Mouse (Mus musculus) layer of hippocampus, postnatal 36 days (tissue): ENCODE measurements around the gene Pxt1. TPM values are rescaled to one million over a fixed set of nuclear protein-coding genes. Genes with fewer than 3 reads are reported as not detected.
"Not testable (repeated sequence)": the region's sequence is repeated elsewhere in the genome, so short reads cannot be mapped to it uniquely, and the experiment has no call there.

ENCODE experiments used
- DNase-seq, 2 experiments: peaks; one replicate each; pipeline ENCODE4 v3.0.0; 2022
- total RNA-seq, 2 experiments: library from RNA; stranded (reverse); gene quantifications; 2 replicates each; pipeline ENCODE4 v1.2.3; 2021

Pxt1 gene
- not detected for total RNA-seq

DNA sequence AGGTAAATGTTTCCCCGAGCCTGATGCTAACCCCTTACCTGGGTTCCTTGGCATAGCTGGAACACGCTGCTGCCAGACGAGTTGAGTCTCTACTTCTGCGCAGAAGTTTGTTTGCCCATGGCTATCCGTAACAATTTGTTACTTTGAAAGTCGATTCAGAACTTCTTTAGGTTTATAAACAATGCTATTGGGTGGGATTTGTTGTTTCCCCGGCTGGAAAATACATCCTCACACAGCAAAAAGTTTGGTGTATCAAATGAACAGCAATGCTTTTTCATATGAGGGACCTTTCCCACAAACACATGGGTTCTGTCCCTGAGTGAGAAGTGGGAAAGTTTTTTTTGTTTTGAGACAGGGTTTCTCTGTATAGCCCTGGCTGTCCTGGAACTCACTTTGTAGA is at the start of gene Pxt1:
Gene Pxt1 (minus strand): TSS at position 101 of the 400 bp plus-strand sequence.
- no peak for DNase-seq

GRCm38 (mm10) chr17:28993004-28993403 is 49.4 kb upstream of the Pxt1 start:
- not testable (repeated sequence) for DNase-seq

GRCm38 (mm10) chr17:28992105-28992504 is 48.5 kb upstream of the Pxt1 start:
- DNase-seq, result no peak

DNA sequence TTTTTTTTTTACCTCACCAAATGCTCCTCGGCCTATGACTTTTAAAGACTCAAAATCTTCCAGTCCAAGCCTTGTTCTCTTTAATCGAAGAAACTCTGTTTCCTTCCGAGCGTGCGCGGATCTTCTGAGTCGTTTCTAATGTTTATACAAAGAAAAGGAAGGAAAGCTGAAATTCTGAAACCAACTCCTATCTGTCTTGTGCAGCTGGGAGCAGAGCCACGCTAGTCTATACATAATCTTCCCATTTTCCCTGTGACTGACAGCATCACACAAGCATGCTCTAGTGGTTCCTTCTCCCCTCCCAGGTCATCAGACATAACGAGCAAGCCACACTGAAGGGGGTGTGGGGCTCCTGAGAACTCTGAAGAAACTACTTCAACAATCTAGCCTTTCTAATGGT is 47.6 kb upstream of the Pxt1 start:
- DNase-seq, result no peak

DNA sequence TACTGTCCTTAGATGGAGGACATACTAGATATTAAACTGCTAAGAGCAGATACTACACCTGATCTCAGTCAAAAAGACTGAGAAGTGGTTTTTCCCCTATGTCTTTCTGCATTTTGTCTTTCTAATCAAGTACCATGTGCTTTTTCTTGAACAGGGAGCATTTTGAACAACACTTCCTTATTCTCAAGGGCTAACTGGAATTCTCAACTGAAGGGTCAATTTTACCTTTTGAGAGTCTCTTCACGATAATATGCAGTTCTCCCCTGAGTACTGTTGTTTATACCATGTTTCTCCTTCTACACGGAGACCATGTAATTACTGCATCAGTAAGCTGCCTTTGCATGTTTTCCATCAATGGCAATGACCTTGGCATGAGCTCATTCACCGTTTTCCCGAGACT is 46.4 kb upstream of the Pxt1 start:
- no peak for DNase-seq

DNA sequence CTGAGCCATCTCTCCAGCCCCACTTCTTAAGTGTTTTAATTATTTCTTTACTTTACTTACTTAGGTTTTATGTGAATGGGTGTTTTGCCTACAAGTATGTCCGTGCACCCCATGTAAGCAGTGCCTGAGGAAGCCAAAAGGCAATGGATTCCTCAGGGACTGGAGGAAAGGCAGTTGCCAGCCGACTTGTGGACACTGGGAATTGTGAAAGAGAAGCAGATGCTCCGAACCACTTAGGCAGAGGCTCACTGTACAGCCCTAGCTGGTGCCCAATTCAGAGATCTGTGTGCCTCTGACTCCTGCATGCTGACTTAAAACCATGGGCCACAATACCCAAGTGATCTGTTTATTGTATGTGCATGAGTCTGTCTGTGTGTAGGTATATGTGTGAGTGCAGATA is 45.4 kb upstream of the Pxt1 start:
- DNase-seq, result no peak

DNA sequence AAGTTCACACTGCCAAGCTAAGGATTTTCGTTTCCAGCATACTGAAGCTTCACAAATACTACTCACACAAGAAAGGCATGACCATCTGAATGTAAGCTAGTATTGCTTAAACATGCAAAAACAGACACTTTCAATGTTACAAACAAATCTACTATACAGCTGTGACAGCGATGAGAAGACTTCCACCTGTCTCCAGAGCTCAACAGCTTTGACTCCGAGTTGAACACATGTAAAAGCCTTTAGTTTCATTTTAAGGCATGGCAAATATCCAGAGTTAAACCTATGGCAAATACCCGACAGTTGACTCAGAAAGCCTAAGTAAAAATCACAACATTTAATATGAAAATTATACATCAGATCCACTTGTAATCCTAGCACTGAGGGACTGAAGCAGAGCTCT is 44.7 kb upstream of the Pxt1 start:
- no peak for DNase-seq

GRCm38 (mm10) chr17:28987713-28988112 is 44.1 kb upstream of the Pxt1 start:
- no peak for DNase-seq

DNA sequence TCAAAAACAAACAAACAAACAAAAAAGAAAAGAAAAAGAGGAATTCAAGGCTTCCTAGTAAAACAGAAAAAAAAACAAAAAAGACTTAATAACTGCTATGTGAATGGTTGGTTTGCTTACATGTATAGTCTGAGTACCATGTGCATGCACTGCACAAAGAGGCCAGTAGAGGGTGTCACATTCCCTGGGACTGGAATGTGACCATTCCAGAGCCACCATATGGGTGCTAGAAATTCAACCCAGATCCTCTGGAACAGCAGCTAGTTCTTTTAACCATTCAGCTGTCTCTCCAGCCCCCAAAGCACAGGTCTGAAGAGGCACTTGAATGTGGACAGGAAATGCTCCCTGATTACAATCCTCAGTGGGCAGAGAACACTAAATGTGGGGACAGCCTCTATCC is 43.2 kb upstream of the Pxt1 start:
- no peak for DNase-seq

DNA sequence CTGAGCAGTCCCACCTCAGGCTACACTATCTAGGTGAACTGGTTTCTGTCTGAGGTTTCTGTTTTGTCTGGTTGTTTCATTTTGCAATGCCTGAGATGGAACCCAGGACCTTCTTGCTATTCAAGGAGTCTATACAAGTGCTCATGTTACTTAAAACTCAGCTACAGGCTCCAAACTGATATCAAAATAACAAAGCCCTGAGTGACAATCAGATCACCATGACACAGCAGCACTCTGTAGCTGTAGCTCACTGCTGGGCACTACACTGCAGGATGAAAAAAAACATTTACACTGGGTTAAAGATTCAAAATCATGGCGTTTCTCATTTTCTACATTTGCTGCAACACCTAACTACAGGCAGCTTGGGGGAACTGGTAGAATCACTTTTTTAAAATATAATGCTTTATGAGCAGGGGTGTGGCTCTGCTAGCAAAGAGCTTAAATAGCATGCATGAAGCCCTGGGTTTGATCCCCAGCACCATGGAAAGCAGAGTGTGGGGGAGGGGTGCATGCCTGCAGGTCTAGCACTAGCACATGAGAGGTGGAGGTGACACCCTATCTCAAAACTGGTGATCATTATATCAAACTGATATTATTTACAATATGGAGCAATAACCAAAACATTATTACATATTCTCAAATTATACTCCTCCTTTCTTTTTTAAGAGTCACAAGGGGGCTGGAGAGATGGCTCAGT is 41.2 kb upstream of the Pxt1 start:
- no peak for DNase-seq

- DNase-seq, result no peak
These were observed 39.0 kb upstream of the Pxt1 start for GRCm38 (mm10) chr17:28982591-28982990.

GRCm38 (mm10) chr17:28981081-28981480 is 37.4 kb upstream of the Pxt1 start:
- no peak for DNase-seq

DNA sequence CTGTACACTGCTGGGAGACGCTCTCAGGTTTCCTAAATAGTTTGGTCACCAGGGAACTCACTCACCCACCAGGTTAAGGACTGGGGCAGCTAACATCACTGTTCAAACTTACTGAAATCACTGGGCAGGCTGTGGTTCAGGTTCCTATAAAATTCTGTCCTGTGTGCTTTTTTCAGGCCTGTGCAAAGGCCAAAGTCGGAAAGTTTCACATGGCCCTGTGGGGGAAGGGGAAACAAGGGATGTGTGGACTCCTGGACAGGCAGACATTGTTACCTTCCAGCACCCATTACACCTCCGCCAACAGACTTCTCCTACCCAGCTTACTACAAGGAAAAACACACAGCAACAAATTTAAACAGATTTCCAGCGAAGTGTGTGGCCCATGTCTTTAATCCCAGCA is 35.5 kb upstream of the Pxt1 start:
- DNase-seq, result no peak

DNA sequence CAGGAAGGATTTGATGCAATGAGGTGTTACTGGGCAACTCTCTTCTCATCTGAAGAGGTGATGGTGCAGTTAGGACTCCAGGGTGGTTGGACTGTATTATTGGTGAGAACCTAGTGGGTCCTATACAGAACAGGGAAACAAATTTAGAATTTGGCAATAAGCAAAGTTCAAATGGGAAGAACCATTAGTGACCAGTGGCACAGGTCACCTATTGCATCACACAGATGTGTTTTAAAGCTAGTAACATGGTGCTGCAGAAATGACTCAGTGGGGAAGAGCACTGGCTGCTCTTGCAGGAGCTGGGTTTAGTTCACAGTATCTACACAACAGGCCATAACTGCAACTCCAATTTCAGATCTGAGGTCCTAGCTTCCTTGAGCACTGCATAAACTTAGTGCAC is 26.5 kb upstream of the Pxt1 start:
- no peak for DNase-seq

GRCm38 (mm10) chr17:28967021-28967610 is 23.5 kb upstream of the Pxt1 start:
- DNase-seq, result no peak

DNA sequence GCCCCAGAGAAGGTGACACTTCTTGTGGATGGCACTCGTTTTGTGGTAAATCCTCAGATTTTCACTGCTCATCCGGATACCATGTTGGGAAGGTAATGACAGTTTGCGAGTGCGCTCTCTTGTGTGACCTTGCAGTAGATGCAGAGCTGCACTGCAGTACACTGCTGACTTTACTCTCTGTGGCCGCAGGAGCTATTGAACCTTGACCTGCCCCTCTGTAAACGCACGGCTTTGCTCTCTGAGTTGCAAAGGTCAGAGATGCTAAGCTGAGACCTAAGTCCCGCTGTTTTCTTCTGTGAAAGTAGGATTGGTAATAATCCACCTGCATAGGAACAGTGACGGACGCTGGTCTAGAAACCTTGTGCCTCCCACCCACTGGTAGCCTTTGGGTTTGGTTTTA is 18.0 kb upstream of the Pxt1 start:
- no peak for DNase-seq

GRCm38 (mm10) chr17:28960597-28960996 is 17.0 kb upstream of the Pxt1 start:
- DNase-seq, result no peak

- no peak for DNase-seq
These were observed 10.8 kb upstream of the Pxt1 start for GRCm38 (mm10) chr17:28954416-28954815.

GRCm38 (mm10) chr17:28953251-28953650 is 9.6 kb upstream of the Pxt1 start:
- DNase-seq, result no peak

DNA sequence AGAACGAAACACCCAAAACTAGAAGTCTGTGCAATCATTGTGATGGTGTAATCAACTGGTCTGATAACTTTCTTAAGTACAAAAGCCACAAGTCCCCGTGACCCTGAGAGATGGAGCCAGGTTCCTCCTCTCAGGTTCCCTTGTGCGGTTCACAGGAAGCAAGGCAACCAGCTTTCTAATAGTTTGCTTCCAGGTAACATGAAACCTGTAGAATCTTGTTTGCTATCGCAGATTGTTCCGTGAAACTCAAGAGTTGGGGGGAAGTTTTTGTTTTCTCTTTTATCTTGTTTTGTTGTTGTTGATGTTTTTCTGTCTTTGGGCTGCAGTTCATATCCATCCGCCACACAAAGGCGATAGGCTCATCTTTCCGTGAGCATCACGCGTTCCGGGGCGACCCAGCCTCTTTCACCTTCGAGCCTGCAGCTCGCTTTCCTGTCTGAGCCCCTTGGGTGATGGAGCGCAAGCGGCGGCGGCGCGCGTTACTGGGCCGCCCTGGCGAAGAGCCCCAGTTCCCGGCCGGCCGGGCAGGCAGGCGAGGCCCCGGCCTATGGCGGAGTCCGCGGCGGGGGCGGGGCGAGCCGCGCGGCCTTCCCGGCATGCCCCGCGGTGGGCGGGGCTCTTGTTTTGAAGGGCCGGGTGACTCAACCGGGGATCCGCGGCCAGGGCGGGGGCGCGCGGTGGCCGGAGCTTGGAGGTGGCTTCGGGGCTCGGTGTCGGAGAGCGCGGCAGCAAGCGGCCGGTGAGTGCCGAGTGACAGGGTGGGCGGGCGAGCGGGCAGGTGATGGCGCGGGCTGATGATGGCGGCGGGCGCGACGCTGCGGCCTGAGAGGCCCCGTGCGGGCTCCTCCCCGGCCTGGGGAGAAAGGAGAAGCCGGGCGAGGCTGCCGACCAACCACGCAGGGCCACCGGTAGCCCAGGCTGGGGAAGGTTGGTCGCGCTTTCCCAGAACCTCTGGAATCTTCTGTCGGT is 8.5 kb upstream of the Pxt1 start, which contains the start of gene Kctd20:
Gene Kctd20 (plus strand): TSS at position 120 of the 969 bp plus-strand sequence.
- DNase-seq, result peak; percentile 89 to 90

DNA sequence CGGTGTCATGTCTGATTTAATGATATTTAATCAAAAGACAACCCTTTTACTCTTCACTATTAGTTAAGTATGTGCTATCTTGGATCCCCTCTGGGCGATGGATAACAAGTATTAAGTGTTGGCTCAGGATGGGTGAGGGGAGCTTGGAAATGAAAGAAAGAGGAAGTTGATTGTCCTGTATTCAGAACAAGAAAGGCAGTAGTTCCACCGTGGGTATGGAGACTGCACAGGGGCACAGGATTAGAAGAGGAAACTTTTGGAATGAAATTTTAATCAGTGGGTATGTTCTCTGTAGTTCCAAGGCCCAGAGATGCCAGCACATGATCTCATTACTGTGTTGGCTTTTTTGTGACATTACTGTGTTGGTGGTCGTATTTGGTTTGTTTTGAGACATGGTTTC is 7.1 kb upstream of the Pxt1 start:
- no peak for DNase-seq

DNA sequence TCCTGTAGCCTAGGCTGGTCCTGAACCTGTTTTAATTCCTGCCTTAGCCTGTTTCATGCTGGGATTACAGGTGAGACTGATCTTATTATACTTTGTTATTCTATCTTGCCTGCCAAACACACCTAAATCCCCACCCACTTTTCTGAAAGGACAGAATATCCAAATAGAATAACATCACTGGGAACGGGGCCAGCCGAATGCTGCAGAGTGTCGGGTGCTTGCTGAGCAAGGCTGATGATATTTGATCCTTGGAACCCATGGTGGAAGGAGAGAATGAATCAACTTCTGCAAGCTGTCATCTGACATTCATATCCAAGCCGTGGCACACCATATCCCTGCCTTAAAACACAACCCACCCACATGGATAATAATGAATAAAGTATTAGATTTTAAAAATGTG is 5.0 kb upstream of the Pxt1 start:
- DNase-seq, result no peak
